Mouse (Mus musculus): ENCODE measurements around the gene Tmem151a. TPM values are rescaled to one million over a fixed set of nuclear protein-coding genes. Genes with fewer than 3 reads are reported as not detected.
A peak's percentile ranks its signal among the peaks of the same experiment; 100 is the strongest.

Gene Tmem151a
- polyA plus RNA-seq, 1 experiment from 2014 or later, result 10.4 TPM

- peak within 1 kb of the TSS; percentile 91 for H3K27ac ChIP-seq (replicated peaks)
- TF ChIP-seq EP300 (optimal IDR thresholded peaks at IDR 0.05), result no peak
- no peak for TF ChIP-seq CTCF (IDR thresholded peaks at IDR 0.05; ENCODE audit: low read depth)
- peak; percentile 95 for DNase-seq (ENCODE audit: low spot score)
Observed at GRCm38 (mm10) chr19:5040862-5041523, 44.3 kb downstream of the Tmem151a start, which contains the start of gene Brms1. Gene Brms1 (plus strand): TSS chr19:5041354.

DNA sequence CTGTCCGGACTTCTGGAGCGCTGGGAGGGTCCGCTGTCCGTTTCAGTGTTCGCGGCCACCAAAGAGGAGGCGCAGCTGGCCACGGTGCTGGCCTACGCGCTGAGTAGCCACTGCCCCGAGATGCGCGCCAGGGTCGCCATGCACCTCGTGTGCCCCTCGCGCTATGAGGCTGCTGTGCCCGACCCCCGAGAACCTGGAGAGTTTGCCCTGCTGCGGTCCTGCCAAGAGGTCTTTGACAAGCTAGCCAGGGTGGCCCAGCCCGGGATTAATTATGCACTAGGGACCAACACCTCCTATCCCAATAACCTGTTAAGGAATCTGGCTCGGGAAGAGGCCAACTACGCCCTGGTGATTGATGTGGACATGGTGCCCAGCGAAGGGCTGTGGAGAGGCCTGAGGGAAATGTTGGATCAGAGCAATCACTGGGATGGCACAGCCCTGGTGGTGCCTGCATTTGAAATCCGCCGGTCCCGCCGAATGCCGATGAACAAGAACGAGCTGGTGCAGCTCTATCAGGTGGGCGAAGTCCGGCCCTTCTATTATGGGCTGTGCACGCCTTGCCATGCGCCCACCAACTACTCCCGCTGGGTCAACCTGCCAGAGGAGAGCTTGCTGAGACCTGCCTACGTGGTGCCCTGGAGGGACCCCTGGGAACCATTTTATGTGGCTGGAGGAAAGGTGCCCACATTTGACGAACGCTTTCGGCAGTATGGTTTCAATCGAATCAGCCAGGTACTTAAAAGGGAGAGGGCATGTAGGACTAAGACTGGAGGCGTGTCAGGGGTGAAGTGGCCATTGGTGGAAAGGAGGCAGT, 45.8 kb downstream of the Tmem151a start:
- peak overlapping the region; percentile 96 for H3K4me2 ChIP-seq (replicated peaks; ENCODE audit: low read depth)
- peak overlapping the region; percentile 89 for H3K9ac ChIP-seq (ENCODE audit: low read length)
- TF ChIP-seq CTCF (IDR thresholded peaks at IDR 0.05; ENCODE audit: low read depth) (no peak), EP300 (optimal IDR thresholded peaks at IDR 0.05) (no peak)
- ATAC-seq (ENCODE audit: low FRiP score, low TSS enrichment), result peak; percentile 22; the same call in 1 of the 2 replicates
- 0 out of 2 replicates have a peak overlapping the region, but pooled peaks have one; percentile 58 for H3K27ac ChIP-seq (replicated peaks)
- H3K4me3 ChIP-seq (ENCODE audit: low read depth, low read length), result peak overlapping the region; percentile 73
- H3K36me3 ChIP-seq (ENCODE audit: control insufficient read depth, insufficient read depth, low read length), result no peaks in the 10 kb centered on the region
- no peak for DNase-seq (ENCODE audit: low spot score)
- WGBS, result 12% methylated on average over 41 of the region's 41 CpGs
- H3K27me3 ChIP-seq (ENCODE audit: control insufficient read depth, insufficient read depth, low read length), result no peaks in the 10 kb centered on the region
- H3K4me1 ChIP-seq (replicated peaks; ENCODE audit: control insufficient read depth, insufficient read depth), result peaks cover 6% of the 10 kb centered on the region
- no peaks in the 10 kb centered on the region for H3K9me3 ChIP-seq (ENCODE audit: control insufficient read depth, low read length)

More at GRCm38 (mm10) chr19:5040862-5041523, 44.3 kb downstream of the Tmem151a start, which contains the start of gene Brms1:
- peak within 1 kb of the TSS; percentile 79 for H3K4me3 ChIP-seq (ENCODE audit: low read depth, low read length)
- no peaks in the 10 kb centered on the region for H3K27me3 ChIP-seq (ENCODE audit: control insufficient read depth, insufficient read depth, low read length)
- peak; percentile 80 for ATAC-seq (ENCODE audit: low FRiP score, low TSS enrichment)
- H3K9me3 ChIP-seq (ENCODE audit: control insufficient read depth, low read length), result no peaks in the 10 kb centered on the region
- peak within 1 kb of the TSS; percentile 96 for H3K4me2 ChIP-seq (replicated peaks; ENCODE audit: low read depth)
- no peaks in the 10 kb centered on the region; the same call in 1 of the 2 replicates for H3K36me3 ChIP-seq (ENCODE audit: control insufficient read depth, insufficient read depth, low read length)
- H3K4me1 ChIP-seq (replicated peaks; ENCODE audit: control insufficient read depth, insufficient read depth), result peaks cover 6% of the 10 kb centered on the region
- H3K9ac ChIP-seq (ENCODE audit: low read length), result peak within 1 kb of the TSS; percentile 85
- WGBS, result 2% methylated on average over 40 of the region's 40 CpGs

- Histone ChIP-seq H3K36me3 (ENCODE audit: control insufficient read depth, insufficient read depth, low read length) (no peaks in the 10 kb centered on the region), H3K27ac (replicated peaks) (peak within 1 kb of the TSS; percentile 67), H3K4me2 (replicated peaks; ENCODE audit: low read depth) (peak within 1 kb of the TSS; percentile 96), H3K9ac (ENCODE audit: low read length) (peak within 1 kb of the TSS; percentile 89), H3K9me3 (ENCODE audit: control insufficient read depth, low read length) (no peaks in the 10 kb centered on the region), H3K27me3 (ENCODE audit: control insufficient read depth, insufficient read depth, low read length) (no peaks in the 10 kb centered on the region), H3K4me1 (replicated peaks; ENCODE audit: control insufficient read depth, insufficient read depth) (peaks cover 6% of the 10 kb centered on the region), H3K4me3 (ENCODE audit: low read depth, low read length) (peak within 1 kb of the TSS; percentile 73)
- DNase-seq (ENCODE audit: low spot score), result peak; percentile 92
- TF ChIP-seq CTCF (IDR thresholded peaks at IDR 0.05; ENCODE audit: low read depth) (peak; percentile 71), EP300 (optimal IDR thresholded peaks at IDR 0.05) (no peak)
- peak; percentile 86 for ATAC-seq (ENCODE audit: low FRiP score, low TSS enrichment)
- WGBS, result under 1% methylated on average over 41 of the region's 44 CpGs
Observed at GRCm38 (mm10) chr19:5038709-5039156, 46.6 kb downstream of the Tmem151a start, which contains the start of the genes B4gat1 and AC124502.3. Gene B4gat1 (plus strand): TSS chr19:5038826. Gene AC124502.3 (plus strand): TSS chr19:5038891.

- Histone ChIP-seq H3K9me3 (ENCODE audit: control insufficient read depth, low read length) (no peaks in the 10 kb centered on the region), H3K4me2 (replicated peaks; ENCODE audit: low read depth) (peak overlapping the region; percentile 96), H3K27me3 (ENCODE audit: control insufficient read depth, insufficient read depth, low read length) (no peaks in the 10 kb centered on the region), H3K27ac (replicated peaks) (peak overlapping the region; percentile 67; the same call in 1 of the 2 replicates), H3K4me1 (replicated peaks; ENCODE audit: control insufficient read depth, insufficient read depth) (peaks cover 6% of the 10 kb centered on the region), H3K36me3 (ENCODE audit: control insufficient read depth, insufficient read depth, low read length) (no peaks in the 10 kb centered on the region), H3K4me3 (ENCODE audit: low read depth, low read length) (peak overlapping the region; percentile 73), H3K9ac (ENCODE audit: low read length) (peak overlapping the region; percentile 89)
- WGBS, result 2% methylated on average over 32 of the region's 32 CpGs
- TF ChIP-seq EP300 (optimal IDR thresholded peaks at IDR 0.05) (no peak), CTCF (IDR thresholded peaks at IDR 0.05; ENCODE audit: low read depth) (no peak)
- DNase-seq (ENCODE audit: low spot score), result peak; percentile 71
- no peak; the same call in 1 of the 2 replicates for ATAC-seq (ENCODE audit: low FRiP score, low TSS enrichment)
Observed at GRCm38 (mm10) chr19:5037678-5038571, 47.4 kb downstream of the Tmem151a start.

GRCm38 (mm10) chr19:5036577-5036976, 48.8 kb downstream of the Tmem151a start:
- 67% methylated on average over 4 of the region's 4 CpGs for WGBS
- Histone ChIP-seq H3K27me3 (ENCODE audit: control insufficient read depth, insufficient read depth, low read length) (no peaks in the 10 kb centered on the region), H3K4me3 (ENCODE audit: low read depth, low read length) (no peak overlapping the region), H3K9me3 (ENCODE audit: control insufficient read depth, low read length) (no peaks in the 10 kb centered on the region), H3K4me1 (replicated peaks; ENCODE audit: control insufficient read depth, insufficient read depth) (peaks cover 6% of the 10 kb centered on the region), H3K27ac (replicated peaks) (no peak overlapping the region), H3K9ac (ENCODE audit: low read length) (no peak overlapping the region), H3K36me3 (ENCODE audit: control insufficient read depth, insufficient read depth, low read length) (no peaks in the 10 kb centered on the region), H3K4me2 (replicated peaks; ENCODE audit: low read depth) (no peak overlapping the region)
- TF ChIP-seq CTCF (IDR thresholded peaks at IDR 0.05; ENCODE audit: low read depth) (no peak), EP300 (optimal IDR thresholded peaks at IDR 0.05) (no peak)
- DNase-seq (ENCODE audit: low spot score), result no peak
- ATAC-seq (ENCODE audit: low FRiP score, low TSS enrichment), result no peak

All from stomach, postnatal 0 days (tissue).